Mouse (Mus musculus) ovary, adult 18-20 months (tissue): ENCODE measurements around the gene Ndufs2.
A peak's percentile ranks its signal among the peaks of the same experiment; 100 is the strongest.
"Not testable (repeated sequence)": the region's sequence is repeated elsewhere in the genome, so short reads cannot be mapped to it uniquely, and the experiment has no call there.

ENCODE experiments used
- DNase-seq: peaks from one replicate; pipeline ENCODE4 v3.0.0; 2022; ENCODE audit warnings: low spot score, mixed read lengths

Gene Ndufs2

GRCm38 (mm10) chr1:171256095-171256818 lies 5.1 kb upstream of the Ndufs2 start:
- no peak for DNase-seq

- DNase-seq: no peak
These were observed 1.2 kb upstream of the Ndufs2 start for GRCm38 (mm10) chr1:171252415-171252814.

- DNase-seq: no peak
These were observed 571 bp upstream of the Ndufs2 start for GRCm38 (mm10) chr1:171251594-171252324.

- no peak for DNase-seq
These were observed 1.1 kb downstream of the Ndufs2 start, which contains the start of gene Adamts4 for GRCm38 (mm10) chr1:171249913-171250600. Adamts4 (plus strand) TSS chr1:171250421.

GRCm38 (mm10) chr1:171248386-171249226 lies 2.6 kb downstream of the Ndufs2 start:
- no peak for DNase-seq

- DNase-seq: no peak
These were observed 3.3 kb downstream of the Ndufs2 start for GRCm38 (mm10) chr1:171247916-171248315.

GRCm38 (mm10) chr1:171247453-171247841 lies 3.7 kb downstream of the Ndufs2 start:
- no peak for DNase-seq

- peak; percentile 96 for DNase-seq
These were observed 4.3 kb downstream of the Ndufs2 start for GRCm38 (mm10) chr1:171246709-171247452.

- DNase-seq: no peak
These were observed 5.8 kb downstream of the Ndufs2 start for GRCm38 (mm10) chr1:171245353-171245752.

- DNase-seq: not testable (repeated sequence)
These were observed 9.2 kb downstream of the Ndufs2 start for GRCm38 (mm10) chr1:171241952-171242351.

GRCm38 (mm10) chr1:171240911-171241310 lies 10.3 kb downstream of the Ndufs2 start:
- DNase-seq: no peak

- DNase-seq: no peak
These were observed 11.0 kb downstream of the Ndufs2 start for GRCm38 (mm10) chr1:171239992-171240744.

- DNase-seq: no peak
These were observed 12.7 kb downstream of the Ndufs2 start for GRCm38 (mm10) chr1:171238463-171238862.

GRCm38 (mm10) chr1:171237438-171237837 lies 13.8 kb downstream of the Ndufs2 start:
- no peak for DNase-seq

GRCm38 (mm10) chr1:171235791-171236190 lies 15.4 kb downstream of the Ndufs2 start:
- no peak for DNase-seq

- no peak for DNase-seq
These were observed 16.6 kb downstream of the Ndufs2 start for GRCm38 (mm10) chr1:171234538-171234937.

- DNase-seq: no peak
These were observed 17.1 kb downstream of the Ndufs2 start, which contains the start of gene Fcer1g for GRCm38 (mm10) chr1:171234126-171234525. Fcer1g (minus strand) TSS chr1:171234365.

- DNase-seq: no peak
These were observed 18.1 kb downstream of the Ndufs2 start for GRCm38 (mm10) chr1:171232800-171233730.

- DNase-seq: no peak
These were observed 18.8 kb downstream of the Ndufs2 start for GRCm38 (mm10) chr1:171232348-171232747.
